Mouse (Mus musculus): ENCODE measurements around the gene Abca7. TPM values are rescaled to one million over a fixed set of nuclear protein-coding genes. Genes with fewer than 3 reads are reported as not detected.

Gene Abca7
- polyA plus RNA-seq, 1 experiment from 2014 or later = 3.1 TPM

- no peak overlapping the region for H3K4me3 ChIP-seq (ENCODE audit: low read depth, low read length)
- ATAC-seq = no peak
- no peaks in the 10 kb centered on the region for H3K27me3 ChIP-seq (ENCODE audit: insufficient read depth, low read length)
- H3K27ac ChIP-seq (ENCODE audit: low read depth) = no peak overlapping the region
- peaks cover 26% of the 10 kb centered on the region for H3K4me1 ChIP-seq (ENCODE audit: insufficient read depth)
- no peak overlapping the region for H3K9ac ChIP-seq (replicated peaks)
- no peaks in the 10 kb centered on the region for H3K9me3 ChIP-seq (ENCODE audit: low read length)
- H3K4me2 ChIP-seq (ENCODE audit: low read depth, low read length) = no peak overlapping the region
- WGBS (ENCODE audit: insufficient replicate concordance) = 88% methylated on average over 17 of the region's 17 CpGs
- TF ChIP-seq EP300 (IDR thresholded peaks at IDR 0.05; ENCODE audit: low read depth) (no peak), CTCF (IDR thresholded peaks at IDR 0.05; ENCODE audit: low read depth) (no peak)
- DNase-seq = no peak
- H3K36me3 ChIP-seq (replicated peaks; ENCODE audit: insufficient read depth, low read length) = peaks cover 57% of the 10 kb centered on the region
Observed at GRCm38 (mm10) chr10:80030736-80031135, 34.4 kb downstream of the Abca7 start.

- no peak for TF ChIP-seq CTCF (IDR thresholded peaks at IDR 0.05; ENCODE audit: low read depth)
- TF ChIP-seq EP300 (IDR thresholded peaks at IDR 0.05; ENCODE audit: low read depth) = peak; percentile 65
- no peak overlapping the region for H3K4me3 ChIP-seq (ENCODE audit: low read depth, low read length)
- peak overlapping the region; percentile 69 for H3K27ac ChIP-seq (ENCODE audit: low read depth)
- peak; percentile 67 for DNase-seq
- H3K9me3 ChIP-seq (ENCODE audit: low read length) = no peaks in the 10 kb centered on the region
- peaks cover 23% of the 10 kb centered on the region for H3K4me1 ChIP-seq (ENCODE audit: insufficient read depth)
- H3K4me2 ChIP-seq (ENCODE audit: low read depth, low read length) = no peak overlapping the region
- H3K9ac ChIP-seq (replicated peaks) = no peak overlapping the region
- peak; percentile 66 for ATAC-seq
- no peaks in the 10 kb centered on the region for H3K27me3 ChIP-seq (ENCODE audit: insufficient read depth, low read length)
- WGBS (ENCODE audit: insufficient replicate concordance) = 18% methylated on average over 5 of the region's 5 CpGs
- H3K36me3 ChIP-seq (replicated peaks; ENCODE audit: insufficient read depth, low read length) = peaks cover 56% of the 10 kb centered on the region
Observed at GRCm38 (mm10) chr10:80032799-80033480, 36.6 kb downstream of the Abca7 start.

- H3K27ac ChIP-seq (ENCODE audit: low read depth) = peak overlapping the region; percentile 69
- H3K4me1 ChIP-seq (ENCODE audit: insufficient read depth) = peaks cover 27% of the 10 kb centered on the region
- no peak overlapping the region for H3K9ac ChIP-seq (replicated peaks)
- H3K36me3 ChIP-seq (replicated peaks; ENCODE audit: insufficient read depth, low read length) = peaks cover 55% of the 10 kb centered on the region
- peak; percentile 73 for TF ChIP-seq CTCF (IDR thresholded peaks at IDR 0.05; ENCODE audit: low read depth)
- TF ChIP-seq EP300 (IDR thresholded peaks at IDR 0.05; ENCODE audit: low read depth) = no peak
- no peaks in the 10 kb centered on the region for H3K9me3 ChIP-seq (ENCODE audit: low read length)
- no peaks in the 10 kb centered on the region for H3K27me3 ChIP-seq (ENCODE audit: insufficient read depth, low read length)
- DNase-seq (peak; percentile 48), ATAC-seq (peak; percentile 28)
- WGBS (ENCODE audit: insufficient replicate concordance) = 23% methylated on average over 9 of the region's 9 CpGs
- H3K4me2 ChIP-seq (ENCODE audit: low read depth, low read length) = no peak overlapping the region
- H3K4me3 ChIP-seq (ENCODE audit: low read depth, low read length) = no peak overlapping the region
Observed at GRCm38 (mm10) chr10:80033511-80034391, 37.5 kb downstream of the Abca7 start.

- ATAC-seq (no peak), DNase-seq (no peak)
- Histone ChIP-seq H3K4me3 (ENCODE audit: low read depth, low read length) (no peak overlapping the region), H3K36me3 (replicated peaks; ENCODE audit: insufficient read depth, low read length) (peaks cover 45% of the 10 kb centered on the region), H3K9me3 (ENCODE audit: low read length) (no peaks in the 10 kb centered on the region), H3K4me2 (ENCODE audit: low read depth, low read length) (no peak overlapping the region), H3K27me3 (ENCODE audit: insufficient read depth, low read length) (no peaks in the 10 kb centered on the region), H3K4me1 (ENCODE audit: insufficient read depth) (peaks cover 31% of the 10 kb centered on the region), H3K9ac (replicated peaks) (no peak overlapping the region), H3K27ac (ENCODE audit: low read depth) (no peak overlapping the region)
- TF ChIP-seq EP300 (IDR thresholded peaks at IDR 0.05; ENCODE audit: low read depth) (no peak), CTCF (IDR thresholded peaks at IDR 0.05; ENCODE audit: low read depth) (no peak)
- 77% methylated on average over 8 of the region's 8 CpGs for WGBS (ENCODE audit: insufficient replicate concordance)
Observed at GRCm38 (mm10) chr10:80035148-80035547, 38.9 kb downstream of the Abca7 start.

GRCm38 (mm10) chr10:80035686-80036085 is 39.4 kb downstream of the Abca7 start:
- H3K36me3 ChIP-seq (replicated peaks; ENCODE audit: insufficient read depth, low read length) = peaks cover 41% of the 10 kb centered on the region
- H3K4me3 ChIP-seq (ENCODE audit: low read depth, low read length) = no peak overlapping the region
- H3K9me3 ChIP-seq (ENCODE audit: low read length) = no peaks in the 10 kb centered on the region
- H3K4me1 ChIP-seq (ENCODE audit: insufficient read depth) = peaks cover 31% of the 10 kb centered on the region
- TF ChIP-seq CTCF (IDR thresholded peaks at IDR 0.05; ENCODE audit: low read depth) (no peak), EP300 (IDR thresholded peaks at IDR 0.05; ENCODE audit: low read depth) (no peak)
- WGBS (ENCODE audit: insufficient replicate concordance) = 85% methylated on average over 5 of the region's 5 CpGs
- H3K27ac ChIP-seq (ENCODE audit: low read depth) = no peak overlapping the region
- H3K27me3 ChIP-seq (ENCODE audit: insufficient read depth, low read length) = no peaks in the 10 kb centered on the region
- DNase-seq (no peak), ATAC-seq (no peak)
- H3K9ac ChIP-seq (replicated peaks) = no peak overlapping the region
- no peak overlapping the region for H3K4me2 ChIP-seq (ENCODE audit: low read depth, low read length)

DNA sequence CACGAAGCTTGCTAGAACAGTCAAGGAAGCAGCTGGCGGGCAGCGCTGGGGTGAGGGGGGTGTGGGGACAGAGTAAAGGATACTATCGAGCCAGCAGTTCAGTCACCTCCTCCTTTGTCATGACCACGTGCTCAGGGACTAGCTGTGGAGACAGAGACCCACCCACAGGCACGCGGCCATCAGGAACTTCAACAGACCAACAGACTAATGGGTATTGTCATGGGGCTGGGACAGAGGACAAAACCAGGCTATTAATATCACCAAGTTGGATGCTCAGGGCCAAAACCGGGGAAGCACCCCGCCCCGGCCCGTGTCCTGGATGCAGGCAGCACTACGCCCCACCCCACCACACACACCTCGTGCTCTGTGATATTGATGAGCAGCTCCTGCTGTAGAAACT is 40.5 kb downstream of the Abca7 start:
- H3K4me2 ChIP-seq (ENCODE audit: low read depth, low read length) = no peak overlapping the region
- H3K27ac ChIP-seq (ENCODE audit: low read depth) = no peak overlapping the region
- no peak for DNase-seq
- WGBS (ENCODE audit: insufficient replicate concordance) = 92% methylated on average over 13 of the region's 13 CpGs
- H3K4me1 ChIP-seq (ENCODE audit: insufficient read depth) = peaks cover 31% of the 10 kb centered on the region
- no peak overlapping the region for H3K9ac ChIP-seq (replicated peaks)
- no peak for TF ChIP-seq CTCF (IDR thresholded peaks at IDR 0.05; ENCODE audit: low read depth)
- TF ChIP-seq EP300 (IDR thresholded peaks at IDR 0.05; ENCODE audit: low read depth) = no peak
- no peak overlapping the region for H3K4me3 ChIP-seq (ENCODE audit: low read depth, low read length)
- no peaks in the 10 kb centered on the region for H3K9me3 ChIP-seq (ENCODE audit: low read length)
- no peaks in the 10 kb centered on the region for H3K27me3 ChIP-seq (ENCODE audit: insufficient read depth, low read length)
- ATAC-seq = no peak
- peaks cover 35% of the 10 kb centered on the region for H3K36me3 ChIP-seq (replicated peaks; ENCODE audit: insufficient read depth, low read length)
